Comparison of ENCODE assay signal across 14 mouse cellular contexts in the genomic region with DNA sequence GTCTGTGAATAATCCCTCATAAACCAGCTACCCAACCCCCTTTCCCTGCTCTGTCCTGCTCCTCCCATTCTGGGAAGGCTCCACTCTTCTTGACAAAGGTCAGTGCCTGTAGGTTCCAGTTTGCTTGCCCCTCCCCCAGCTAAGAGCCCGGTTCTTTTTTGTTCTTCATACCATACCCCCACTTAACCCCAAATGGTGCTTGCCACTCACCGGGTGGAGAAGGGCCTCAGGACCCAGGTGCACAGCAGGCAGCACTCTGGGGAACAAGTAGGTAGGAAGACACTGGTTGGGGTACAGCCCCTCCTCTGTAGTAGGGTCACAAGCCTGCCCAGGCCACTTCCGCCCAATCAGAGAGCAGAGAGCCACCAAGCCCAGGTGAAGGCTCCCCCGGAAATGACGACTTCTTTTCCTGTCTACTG. TPM values are rescaled to one million over a fixed set of nuclear protein-coding genes. Genes with fewer than 3 reads are reported as not detected.
A peak's percentile ranks its signal among the peaks of the same experiment; 100 is the strongest.
DNase-seq lines count a peak whose midpoint lies in the region; ATAC-seq and TF ChIP-seq lines count a peak whose summit lies in the region.
"Had no signal": no experiment of that assay in that cellular context is flagged by ENCODE, and none has a peak within 500 bp of the region (broad histone marks: within the 10 kb centered on the region; RNA-seq: fewer than 3 reads in every experiment).

No protein-coding gene starts in this region.

- H3K4me2 ChIP-seq in midbrain, embryonic 11.5 days = no peak overlapping the region
- H3K4me2 ChIP-seq in midbrain, embryonic 16.5 days (ENCODE audit: low read length) = no peak overlapping the region

- peaks cover 20% of the 10 kb centered on the region for H3K27me3 ChIP-seq in midbrain, embryonic 11.5 days (ENCODE audit: control insufficient read depth, insufficient read depth, low read length)
- H3K27me3 ChIP-seq in midbrain, embryonic 16.5 days (ENCODE audit: control insufficient read depth, insufficient read depth, low read depth, low read length) = peaks cover 11% of the 10 kb centered on the region
- H3K27me3 ChIP-seq in embryonic facial prominence, embryonic 10.5 days (replicated peaks; ENCODE audit: low read depth, poor library complexity, severe bottlenecking) = peaks cover 48% of the 10 kb centered on the region
- H3K27me3 ChIP-seq in small intestine, adult 2 months (ENCODE audit: control insufficient read depth, insufficient read depth, low read length) = peaks cover 20% of the 10 kb centered on the region

- WGBS in midbrain, embryonic 11.5 days = 30% methylated on average over 5 of the region's 5 CpGs
- 39% methylated on average over 5 of the region's 5 CpGs for WGBS in midbrain, embryonic 16.5 days
- 35% methylated on average over 5 of the region's 5 CpGs for WGBS in embryonic facial prominence, embryonic 10.5 days
- WGBS in small intestine, adult 2 months = 34% methylated on average over 5 of the region's 5 CpGs

- intact Hi-C loops in left cerebral cortex, postnatal 36 days (cut with DNase I) = no loop called here

- no peak for TF ChIP-seq POLR2A in small intestine, adult 2 months (IDR thresholded peaks at IDR 0.05; ENCODE audit: low read depth, low read length)

- H3K36me3 ChIP-seq in midbrain, embryonic 11.5 days (ENCODE audit: control insufficient read depth, insufficient read depth, low read length) = no peaks in the 10 kb centered on the region
- no peaks in the 10 kb centered on the region for H3K36me3 ChIP-seq in midbrain, embryonic 16.5 days (ENCODE audit: control insufficient read depth, insufficient read depth, low read length)
- H3K36me3 ChIP-seq in embryonic facial prominence, embryonic 10.5 days (replicated peaks) = no peaks in the 10 kb centered on the region
- H3K36me3 ChIP-seq in small intestine, adult 2 months (ENCODE audit: control insufficient read depth, insufficient read depth, low read length) = no peaks in the 10 kb centered on the region

- ATAC-seq in midbrain, embryonic 11.5 days (ENCODE audit: low FRiP score) = no peak
- no peak for ATAC-seq in midbrain, embryonic 16.5 days
- no peak for ATAC-seq in megakaryocyte, adult 5-6 weeks (ENCODE audit: poor library complexity, severe bottlenecking)
- no peak for ATAC-seq in monocyte, adult 5-6 weeks (replicated peaks; ENCODE audit: insufficient number of reproducible peaks, low FRiP score, low TSS enrichment, poor library complexity, severe bottlenecking)

- DNase-seq in midbrain, embryonic 11.5 days (ENCODE audit: low spot score, missing footprints) = peak; percentile 33
- DNase-seq in embryonic facial prominence, embryonic 10.5 days (ENCODE audit: low spot score) = no peak
- peak; percentile 76 to 80 for DNase-seq in kidney, postnatal 36 days
- DNase-seq in left cerebral cortex, postnatal 36 days (ENCODE audit: low spot score in 2 of 2) = no peak
- DNase-seq: adrenal gland, adult 8-10 months; gastrocnemius, postnatal 36 days; heart, postnatal 14 days; lung, adult 2 months; thymus, adult 18-20 months had no signal

- no peak overlapping the region for H3K4me3 ChIP-seq in midbrain, embryonic 11.5 days (ENCODE audit: low read depth, low read length)
- H3K4me3 ChIP-seq in midbrain, embryonic 16.5 days (ENCODE audit: low read depth, low read length) = no peak overlapping the region
- H3K4me3 ChIP-seq in embryonic facial prominence, embryonic 10.5 days = peak overlapping the region; percentile 9; the same call in 1 of the 2 replicates
- peak overlapping the region; percentile 57 for H3K4me3 ChIP-seq in small intestine, adult 2 months (ENCODE audit: low read depth, low read length)

- H3K9me3 ChIP-seq in midbrain, embryonic 11.5 days (ENCODE audit: control insufficient read depth, low read length) = no peaks in the 10 kb centered on the region
- H3K9me3 ChIP-seq in midbrain, embryonic 16.5 days (replicated peaks; ENCODE audit: control insufficient read depth, low read length, poor library complexity, severe bottlenecking) = no peaks in the 10 kb centered on the region
- H3K9me3 ChIP-seq in embryonic facial prominence, embryonic 10.5 days = no peaks in the 10 kb centered on the region

- no peak overlapping the region for H3K27ac ChIP-seq in midbrain, embryonic 11.5 days (ENCODE audit: low read depth, low read length)
- H3K27ac ChIP-seq in midbrain, embryonic 16.5 days (ENCODE audit: low read length) = no peak overlapping the region
- H3K27ac ChIP-seq in embryonic facial prominence, embryonic 10.5 days (replicated peaks) = no peak overlapping the region; the same call in 1 of the 2 replicates
- H3K27ac ChIP-seq in small intestine, adult 2 months (ENCODE audit: insufficient read depth, low read depth, low read length) = peak overlapping the region; percentile 49; the same call in 1 of the 2 replicates

- H3K4me1 ChIP-seq in midbrain, embryonic 11.5 days (ENCODE audit: control insufficient read depth, insufficient read depth, low read length) = peaks cover 18% of the 10 kb centered on the region
- H3K4me1 ChIP-seq in midbrain, embryonic 16.5 days (ENCODE audit: control insufficient read depth, insufficient read depth, low read length) = peaks cover 14% of the 10 kb centered on the region
- H3K4me1 ChIP-seq in embryonic facial prominence, embryonic 10.5 days = peaks cover 41% of the 10 kb centered on the region
- H3K4me1 ChIP-seq in small intestine, adult 2 months (ENCODE audit: control insufficient read depth, insufficient read depth, insufficient read length, low read length) = peaks cover 13% of the 10 kb centered on the region

- no peak for TF ChIP-seq CTCF in small intestine, adult 2 months (IDR thresholded peaks at IDR 0.05; ENCODE audit: extremely low read depth, insufficient read length, insufficient replicate concordance, low read depth, low read length)

- no peak overlapping the region for H3K9ac ChIP-seq in midbrain, embryonic 11.5 days (ENCODE audit: low read length)
- no peak overlapping the region for H3K9ac ChIP-seq in midbrain, embryonic 16.5 days (ENCODE audit: low read depth, low read length)

RNA-seq across cellular contexts. Expression of a gene that starts 2.6 kb away (rescaled TPM):
- polyA plus RNA-seq in midbrain, embryonic 11.5 days (2014; fragmentation: Nextera tagmentation; extraction: Ambion mirVana) = 2.6 and 2.7 TPM in 2 replicates
- polyA plus RNA-seq in midbrain, embryonic 16.5 days (2015; fragmentation: Nextera tagmentation; extraction: Ambion mirVana) = 3.7 and 4.5 TPM in 2 replicates
- polyA plus RNA-seq in embryonic facial prominence, embryonic 10.5 days (2016; fragmentation: Nextera tagmentation; extraction: Ambion mirVana) = 1.3 and 1.4 TPM in 2 replicates
- 2.2 and 3.3 TPM in 2 replicates for polyA plus RNA-seq in small intestine, adult 2 months (2012; rRNA removed)
- total RNA-seq in megakaryocyte, adult 5-6 weeks (2015) = not detected in 2 replicates
- not detected in 2 replicates for total RNA-seq in megakaryocyte, adult 5-6 weeks (2017)
- total RNA-seq in monocyte, adult 5-6 weeks (2017) = not detected in 3 replicates
- total RNA-seq in left cerebral cortex, postnatal 36 days (2021) = 10 to 100 TPM; 33.6 to 46.4 TPM
- total RNA-seq: megakaryocyte-erythroid progenitor cell, adult 5-6 weeks had no signal

RNA-seq across cellular contexts. Expression of a gene that starts 4.0 kb away (rescaled TPM):
- 0.37 and 0.71 TPM in 2 replicates for polyA plus RNA-seq in midbrain, embryonic 11.5 days (2014; fragmentation: Nextera tagmentation; extraction: Ambion mirVana)
- 1.5 TPM in 2 replicates for polyA plus RNA-seq in midbrain, embryonic 16.5 days (2015; fragmentation: Nextera tagmentation; extraction: Ambion mirVana)
- polyA plus RNA-seq in embryonic facial prominence, embryonic 10.5 days (2016; fragmentation: Nextera tagmentation; extraction: Ambion mirVana) = 0.44 and 0.72 TPM in 2 replicates
- 2.0 and 4.0 TPM in 2 replicates for polyA plus RNA-seq in small intestine, adult 2 months (2012; rRNA removed)
- not detected in 2 replicates for total RNA-seq in megakaryocyte, adult 5-6 weeks (2015)
- total RNA-seq in megakaryocyte, adult 5-6 weeks (2017) = not detected in 2 replicates
- not detected in 3 replicates for total RNA-seq in monocyte, adult 5-6 weeks (2017)
- total RNA-seq in left cerebral cortex, postnatal 36 days (2021) = 1 to 10 TPM; 2.9 to 7.8 TPM
- total RNA-seq: megakaryocyte-erythroid progenitor cell, adult 5-6 weeks had no signal

RNA-seq across cellular contexts. Expression of a gene that starts 12.8 kb away (rescaled TPM):
- 15.1 and 16.0 TPM in 2 replicates for polyA plus RNA-seq in midbrain, embryonic 11.5 days (2014; fragmentation: Nextera tagmentation; extraction: Ambion mirVana)
- polyA plus RNA-seq in midbrain, embryonic 16.5 days (2015; fragmentation: Nextera tagmentation; extraction: Ambion mirVana) = 22.3 and 25.4 TPM in 2 replicates
- polyA plus RNA-seq in embryonic facial prominence, embryonic 10.5 days (2016; fragmentation: Nextera tagmentation; extraction: Ambion mirVana) = 13.9 and 15.9 TPM in 2 replicates
- polyA plus RNA-seq in small intestine, adult 2 months (2012; rRNA removed) = 102 and 218 TPM in 2 replicates
- 0.49 and 0.84 TPM in 2 replicates for total RNA-seq in megakaryocyte, adult 5-6 weeks (2015)
- 1.3 and 1.4 TPM in 2 replicates for total RNA-seq in megakaryocyte, adult 5-6 weeks (2017)
- 0.68 TPM in 1 of 3 replicates, not detected in the others for total RNA-seq in monocyte, adult 5-6 weeks (2017)
- 10 to 100 TPM; 59.1 to 72.2 TPM for total RNA-seq in left cerebral cortex, postnatal 36 days (2021)

RNA-seq across cellular contexts. Expression of a gene that starts 12.8 kb away (rescaled TPM):
- 104 and 119 TPM in 2 replicates for polyA plus RNA-seq in midbrain, embryonic 11.5 days (2014; fragmentation: Nextera tagmentation; extraction: Ambion mirVana)
- 83.0 and 88.0 TPM in 2 replicates for polyA plus RNA-seq in midbrain, embryonic 16.5 days (2015; fragmentation: Nextera tagmentation; extraction: Ambion mirVana)
- 151 and 153 TPM in 2 replicates for polyA plus RNA-seq in embryonic facial prominence, embryonic 10.5 days (2016; fragmentation: Nextera tagmentation; extraction: Ambion mirVana)
- polyA plus RNA-seq in small intestine, adult 2 months (2012; rRNA removed) = 4.3 and 10.6 TPM in 2 replicates
- total RNA-seq in megakaryocyte, adult 5-6 weeks (2015) = 34.7 and 36.7 TPM in 2 replicates
- total RNA-seq in megakaryocyte, adult 5-6 weeks (2017) = 27.8 and 29.2 TPM in 2 replicates
- 20.0 to 31.9 TPM (median 24.4 TPM) in 3 replicates for total RNA-seq in monocyte, adult 5-6 weeks (2017)
- 10 to 100 TPM; 21.7 to 25.5 TPM for total RNA-seq in left cerebral cortex, postnatal 36 days (2021)

RNA-seq across cellular contexts. Expression of a gene that starts 37.3 kb away (rescaled TPM):
- 8.8 and 12.5 TPM in 2 replicates for polyA plus RNA-seq in midbrain, embryonic 11.5 days (2014; fragmentation: Nextera tagmentation; extraction: Ambion mirVana)
- polyA plus RNA-seq in midbrain, embryonic 16.5 days (2015; fragmentation: Nextera tagmentation; extraction: Ambion mirVana) = 62.1 and 66.5 TPM in 2 replicates
- 2.9 and 4.8 TPM in 2 replicates for polyA plus RNA-seq in embryonic facial prominence, embryonic 10.5 days (2016; fragmentation: Nextera tagmentation; extraction: Ambion mirVana)
- polyA plus RNA-seq in small intestine, adult 2 months (2012; rRNA removed) = 2.5 and 3.9 TPM in 2 replicates
- total RNA-seq in megakaryocyte, adult 5-6 weeks (2015) = 0.09 and 0.33 TPM in 2 replicates
- total RNA-seq in megakaryocyte, adult 5-6 weeks (2017) = 0.16 and 0.55 TPM in 2 replicates
- total RNA-seq in monocyte, adult 5-6 weeks (2017) = 1.8 to 5.8 TPM (median 3.5 TPM) in 3 replicates
- 100 to 1,000 TPM; 303 to 372 TPM for total RNA-seq in left cerebral cortex, postnatal 36 days (2021)

Comparison
In these comparisons a context has a peak if more than half of its experiments do, and no peak if none do; other contexts are left out.
1. DNase-seq: peak in midbrain, embryonic 11.5 days (single experiment) and kidney, postnatal 36 days (2 of 2); none in embryonic facial prominence, embryonic 10.5 days (single experiment) and left cerebral cortex, postnatal 36 days (0 of 2).
2. H3K4me3 ChIP-seq: peak in embryonic facial prominence, embryonic 10.5 days (single experiment) and small intestine, adult 2 months (single experiment); none in midbrain, embryonic 11.5 days (single experiment) and midbrain, embryonic 16.5 days (single experiment).